ENCODE assay signal across 8 mouse cellular contexts in the genomic region with DNA sequence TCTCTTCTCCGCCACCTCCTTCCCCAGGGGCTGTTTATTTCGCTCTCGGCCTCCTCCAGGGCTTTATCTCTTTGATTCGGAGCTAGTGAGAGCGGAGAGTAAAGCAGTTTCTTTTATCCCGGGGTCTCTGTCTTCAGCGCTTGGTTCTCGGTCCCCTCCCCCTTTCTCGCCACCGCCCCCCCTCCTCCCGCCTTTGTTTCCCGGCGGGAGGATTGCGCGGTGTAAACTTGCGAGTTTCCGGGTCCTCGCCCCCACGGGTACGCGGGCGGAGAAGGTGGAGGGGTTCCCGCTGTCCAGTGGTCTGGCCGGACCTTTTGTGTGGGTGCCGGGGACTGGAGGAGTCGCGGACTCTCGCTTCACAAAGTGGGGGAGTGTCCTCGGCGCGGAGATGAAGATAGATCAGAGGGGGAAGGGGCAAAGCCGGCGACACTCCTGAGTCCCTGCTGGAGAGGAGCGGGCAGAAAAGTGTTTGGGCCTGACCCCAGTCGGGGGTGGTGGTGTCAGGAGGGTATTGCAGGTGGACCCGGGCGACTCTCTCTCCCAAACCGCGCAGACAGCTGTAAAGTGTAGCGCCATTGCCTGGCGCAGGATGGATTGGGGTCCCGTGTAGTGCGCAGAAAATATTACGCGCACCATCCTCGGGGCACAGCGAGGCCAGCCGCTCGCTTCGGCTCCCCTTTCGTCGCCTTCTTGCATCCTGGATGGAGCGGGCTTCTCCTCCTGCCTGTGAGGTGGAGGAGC. TPM values are rescaled to one million over a fixed set of nuclear protein-coding genes. Genes with fewer than 3 reads are reported as not detected.
DNase-seq lines count a peak whose midpoint lies in the region; ATAC-seq and TF ChIP-seq lines count a peak whose summit lies in the region.

No protein-coding gene starts in this region.

- under 1% methylated on average over 53 of the region's 53 CpGs for WGBS in forebrain, embryonic 12.5 days
- WGBS in intestine, embryonic 16.5 days, result under 1% methylated on average over 53 of the region's 53 CpGs
- under 1% methylated on average over 53 of the region's 53 CpGs for WGBS in midbrain, embryonic 12.5 days

- H3K27ac ChIP-seq in forebrain, embryonic 12.5 days, result peak overlapping the region; percentile 94
- peak overlapping the region; percentile 81 for H3K27ac ChIP-seq in intestine, embryonic 16.5 days (ENCODE audit: low read length)
- H3K27ac ChIP-seq in midbrain, embryonic 12.5 days (replicated peaks), result peak overlapping the region; percentile 94

- peaks cover 92% of the 10 kb centered on the region for H3K4me1 ChIP-seq in E14TG2a.4 (replicated peaks; ENCODE audit: low read depth, low read length)
- H3K4me1 ChIP-seq in forebrain, embryonic 12.5 days, result peaks cover 56% of the 10 kb centered on the region
- peaks cover 47% of the 10 kb centered on the region for H3K4me1 ChIP-seq in intestine, embryonic 16.5 days (ENCODE audit: control insufficient read depth, insufficient read depth, low read length)
- peaks cover 53% of the 10 kb centered on the region for H3K4me1 ChIP-seq in midbrain, embryonic 12.5 days

- H3K4me2 ChIP-seq in forebrain, embryonic 12.5 days, result peak overlapping the region; percentile 86
- peak overlapping the region; percentile 98 for H3K4me2 ChIP-seq in intestine, embryonic 16.5 days (ENCODE audit: low read depth, low read length)
- H3K4me2 ChIP-seq in midbrain, embryonic 12.5 days (replicated peaks), result peak overlapping the region; percentile 78

- H3K27me3 ChIP-seq in E14TG2a.4 (ENCODE audit: insufficient read depth, low read length), result peaks cover 47% of the 10 kb centered on the region
- H3K27me3 ChIP-seq in forebrain, embryonic 12.5 days, result peaks cover 30% of the 10 kb centered on the region
- no peaks in the 10 kb centered on the region for H3K27me3 ChIP-seq in intestine, embryonic 16.5 days (replicated peaks; ENCODE audit: control insufficient read depth, insufficient read depth, low read length)
- H3K27me3 ChIP-seq in midbrain, embryonic 12.5 days, result peaks cover 24% of the 10 kb centered on the region

- peak overlapping the region; percentile 88 for H3K4me3 ChIP-seq in E14TG2a.4 (replicated peaks; ENCODE audit: low read length)
- peak overlapping the region; percentile 89 for H3K4me3 ChIP-seq in forebrain, embryonic 12.5 days (replicated peaks)
- H3K4me3 ChIP-seq in intestine, embryonic 16.5 days (ENCODE audit: low read length), result peak overlapping the region; percentile 88
- H3K4me3 ChIP-seq in midbrain, embryonic 12.5 days, result peak overlapping the region; percentile 94

- DNase-seq in embryo, embryonic 9.5 days (ENCODE audit: extremely low spot score), result peak; percentile 59
- no peak for DNase-seq in embryo, embryonic 11 days
- DNase-seq in thymus, postnatal 4 days, result peak; percentile 74
- no peak for DNase-seq in right cerebral cortex, postnatal 25 days

- no peak for TF ChIP-seq CTCF in E14TG2a.4 (conservative IDR thresholded peaks at IDR 0.05; ENCODE audit: low read length)

- peak overlapping the region; percentile 96 for H3K9ac ChIP-seq in forebrain, embryonic 12.5 days
- peak overlapping the region; percentile 91 for H3K9ac ChIP-seq in intestine, embryonic 16.5 days (ENCODE audit: low read depth, low read length)
- peak overlapping the region; percentile 98 for H3K9ac ChIP-seq in midbrain, embryonic 12.5 days (replicated peaks)

- peaks cover 3% of the 10 kb centered on the region for H3K9me3 ChIP-seq in E14TG2a.4 (ENCODE audit: low read length)
- no peaks in the 10 kb centered on the region for H3K9me3 ChIP-seq in forebrain, embryonic 12.5 days
- H3K9me3 ChIP-seq in intestine, embryonic 16.5 days (ENCODE audit: control insufficient read depth, low read length), result no peaks in the 10 kb centered on the region
- no peaks in the 10 kb centered on the region for H3K9me3 ChIP-seq in midbrain, embryonic 12.5 days

- H3K36me3 ChIP-seq in E14TG2a.4 (ENCODE audit: insufficient read depth, low read length), result no peaks in the 10 kb centered on the region
- no peaks in the 10 kb centered on the region for H3K36me3 ChIP-seq in forebrain, embryonic 12.5 days (replicated peaks)
- H3K36me3 ChIP-seq in intestine, embryonic 16.5 days (ENCODE audit: control insufficient read depth, insufficient read depth, low read length), result no peaks in the 10 kb centered on the region
- no peaks in the 10 kb centered on the region for H3K36me3 ChIP-seq in midbrain, embryonic 12.5 days

- ATAC-seq in forebrain, embryonic 12.5 days (ENCODE audit: low FRiP score), result 0 out of 2 replicates have a peak, but pooled peaks have one; percentile 20
- peak; percentile 4; the same call in 1 of the 2 replicates for ATAC-seq in intestine, embryonic 16.5 days
- peak; percentile 16; the same call in 1 of the 2 replicates for ATAC-seq in midbrain, embryonic 12.5 days (ENCODE audit: low FRiP score, low read depth)

RNA-seq across cellular contexts. Expression of gene Trp53i11, which starts 0.8 kb away (rescaled TPM):
- polyA plus RNA-seq in forebrain, embryonic 12.5 days (2016; fragmentation: Nextera tagmentation; extraction: Ambion mirVana), result 106 and 137 TPM in 2 replicates
- polyA plus RNA-seq in intestine, embryonic 16.5 days (2015; fragmentation: Nextera tagmentation; extraction: Ambion mirVana), result 49.3 and 52.1 TPM in 2 replicates
- 142 and 172 TPM in 2 replicates for polyA plus RNA-seq in midbrain, embryonic 12.5 days (2016; fragmentation: Nextera tagmentation; extraction: Ambion mirVana)

Comparison
In these comparisons a context has a peak if more than half of its experiments do, and no peak if none do; other contexts are left out.
1. DNase-seq: peak in embryo, embryonic 9.5 days (single experiment) and thymus, postnatal 4 days (single experiment); none in embryo, embryonic 11 days (single experiment) and right cerebral cortex, postnatal 25 days (single experiment).
2. Peak in every context shown above with its lines, with median percentiles within 50 percentile points of each other: H3K4me3 ChIP-seq, ATAC-seq, H3K27ac ChIP-seq, H3K4me2 ChIP-seq and H3K9ac ChIP-seq.